Mouse (Mus musculus): Measurements from ENCODE around the gene Fyn. TPM values are rescaled to one million over a fixed set of nuclear protein-coding genes. Genes with fewer than 3 reads are reported as not detected.
A peak's percentile ranks its signal among the peaks of the same experiment; 100 is the strongest.

Gene Fyn
- polyA plus RNA-seq, 1 experiment = 29.2 TPM

- WGBS = 87% methylated on average over 11 of the region's 11 CpGs
- peaks cover 6% of the 10 kb centered on the region; the same call in 1 of the 2 replicates for H3K4me1 ChIP-seq (ENCODE audit: control insufficient read depth, insufficient read depth, low read length)
- no peak for DNase-seq
- TF ChIP-seq CTCF (IDR thresholded peaks at IDR 0.05; ENCODE audit: insufficient read depth, low read length) (no peak), POLR2A (IDR thresholded peaks at IDR 0.05; ENCODE audit: borderline replicate concordance, extremely low read depth, low read depth, low read length) (no peak)
- H3K4me3 ChIP-seq (replicated peaks; ENCODE audit: extremely low read depth, low read depth, low read length) = no peak overlapping the region
Observed at GRCm38 (mm10) chr10:39457281-39457680, 88.6 kb downstream of the Fyn start.

- H3K4me3 ChIP-seq (replicated peaks; ENCODE audit: extremely low read depth, low read depth, low read length) = no peak overlapping the region
- no peak for DNase-seq
- TF ChIP-seq CTCF (IDR thresholded peaks at IDR 0.05; ENCODE audit: insufficient read depth, low read length) (no peak), POLR2A (IDR thresholded peaks at IDR 0.05; ENCODE audit: borderline replicate concordance, extremely low read depth, low read depth, low read length) (no peak)
- WGBS = 68% methylated on average over 13 of the region's 13 CpGs
- peaks cover 9% of the 10 kb centered on the region for H3K4me1 ChIP-seq (ENCODE audit: control insufficient read depth, insufficient read depth, low read length)
Observed at GRCm38 (mm10) chr10:39458766-39459699, 90.4 kb downstream of the Fyn start.

GRCm38 (mm10) chr10:39460621-39461020 is 92.0 kb downstream of the Fyn start:
- H3K4me1 ChIP-seq (ENCODE audit: control insufficient read depth, insufficient read depth, low read length) = peaks cover 9% of the 10 kb centered on the region
- H3K4me3 ChIP-seq (replicated peaks; ENCODE audit: extremely low read depth, low read depth, low read length) = no peak overlapping the region
- DNase-seq = no peak
- 42% methylated on average over 2 of the region's 2 CpGs for WGBS
- TF ChIP-seq CTCF (IDR thresholded peaks at IDR 0.05; ENCODE audit: insufficient read depth, low read length) (no peak), POLR2A (IDR thresholded peaks at IDR 0.05; ENCODE audit: borderline replicate concordance, extremely low read depth, low read depth, low read length) (no peak)

DNA sequence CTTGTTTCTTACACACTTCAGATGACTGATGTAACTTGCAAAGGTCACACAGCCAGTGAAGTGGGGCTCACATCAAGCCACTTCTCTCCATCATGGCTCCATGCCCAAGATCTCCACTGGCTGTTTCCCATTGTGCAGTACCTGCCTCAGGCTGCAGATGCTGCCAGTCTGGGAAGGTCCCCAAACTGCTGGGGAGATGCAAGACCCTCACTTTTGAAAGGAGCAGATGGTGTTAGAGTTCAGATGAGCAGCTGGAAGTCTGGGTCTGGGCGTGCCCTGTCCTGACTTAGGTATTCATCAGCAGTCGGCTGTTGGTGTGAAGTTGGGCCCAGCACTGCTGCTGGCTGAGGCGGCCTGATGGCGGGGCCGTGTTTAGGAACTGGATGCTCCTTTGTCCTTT is 93.3 kb downstream of the Fyn start:
- no peak for DNase-seq
- WGBS = 76% methylated on average over 5 of the region's 5 CpGs
- H3K4me1 ChIP-seq (ENCODE audit: control insufficient read depth, insufficient read depth, low read length) = peaks cover 9% of the 10 kb centered on the region
- no peak overlapping the region for H3K4me3 ChIP-seq (replicated peaks; ENCODE audit: extremely low read depth, low read depth, low read length)
- TF ChIP-seq POLR2A (IDR thresholded peaks at IDR 0.05; ENCODE audit: borderline replicate concordance, extremely low read depth, low read depth, low read length) (no peak), CTCF (IDR thresholded peaks at IDR 0.05; ENCODE audit: insufficient read depth, low read length) (no peak)

GRCm38 (mm10) chr10:39462711-39463110 is 94.1 kb downstream of the Fyn start:
- Histone ChIP-seq H3K4me3 (replicated peaks; ENCODE audit: extremely low read depth, low read depth, low read length) (no peak overlapping the region), H3K4me1 (ENCODE audit: control insufficient read depth, insufficient read depth, low read length) (peaks cover 9% of the 10 kb centered on the region)
- no peak for DNase-seq
- no peak for TF ChIP-seq POLR2A (IDR thresholded peaks at IDR 0.05; ENCODE audit: borderline replicate concordance, extremely low read depth, low read depth, low read length)
- peak; percentile 35; the same call in 1 of the 2 replicates for TF ChIP-seq CTCF (IDR thresholded peaks at IDR 0.05; ENCODE audit: insufficient read depth, low read length)
- WGBS = 50% methylated on average over 8 of the region's 8 CpGs

DNA sequence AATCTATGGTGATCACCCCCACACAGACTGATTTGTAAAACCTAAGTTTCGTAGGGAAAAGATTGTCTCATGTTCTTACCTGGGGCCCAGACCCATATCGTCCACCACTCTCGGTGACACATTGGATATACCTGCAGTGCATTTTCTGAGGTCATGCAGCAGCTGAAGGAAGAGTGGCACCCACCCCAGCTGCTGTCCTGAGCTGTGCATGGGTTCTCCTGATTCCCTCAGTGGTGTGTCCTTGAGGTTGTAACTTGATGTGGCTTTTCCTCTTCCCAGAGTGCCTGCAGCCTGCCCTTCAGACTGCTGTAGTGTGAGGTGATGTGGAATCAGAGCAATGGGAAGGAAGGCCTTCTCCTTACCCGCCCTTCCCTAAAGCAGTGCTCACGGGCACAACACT is 95.7 kb downstream of the Fyn start:
- 86% methylated on average over 5 of the region's 5 CpGs for WGBS
- no peak for DNase-seq
- no peak for TF ChIP-seq CTCF (IDR thresholded peaks at IDR 0.05; ENCODE audit: insufficient read depth, low read length)
- TF ChIP-seq POLR2A (IDR thresholded peaks at IDR 0.05; ENCODE audit: borderline replicate concordance, extremely low read depth, low read depth, low read length) = no peak
- Histone ChIP-seq H3K4me3 (replicated peaks; ENCODE audit: extremely low read depth, low read depth, low read length) (no peak overlapping the region), H3K4me1 (ENCODE audit: control insufficient read depth, insufficient read depth, low read length) (peaks cover 7% of the 10 kb centered on the region)

DNA sequence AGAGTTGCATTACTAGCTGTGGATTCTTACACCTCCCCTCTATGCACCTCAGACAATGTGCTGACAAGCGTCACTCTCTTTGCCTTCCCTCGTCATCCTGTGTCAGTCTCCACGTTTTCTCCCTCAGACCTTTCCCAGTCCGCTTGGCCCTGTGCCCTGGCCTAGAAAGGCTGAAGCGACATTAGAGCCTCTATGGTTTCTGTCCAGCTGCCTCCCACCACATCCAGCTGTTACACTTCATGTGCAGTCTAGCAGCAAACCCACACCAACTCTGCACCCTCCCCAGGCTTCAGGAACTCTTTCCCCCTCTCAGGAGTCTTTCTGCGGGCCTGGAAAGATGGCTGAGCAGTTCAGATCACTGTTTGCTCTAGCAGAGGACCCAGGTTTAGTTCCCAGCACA is 98.7 kb downstream of the Fyn start:
- H3K4me3 ChIP-seq (replicated peaks; ENCODE audit: extremely low read depth, low read depth, low read length) = no peak overlapping the region
- TF ChIP-seq POLR2A (IDR thresholded peaks at IDR 0.05; ENCODE audit: borderline replicate concordance, extremely low read depth, low read depth, low read length) = no peak
- TF ChIP-seq CTCF (IDR thresholded peaks at IDR 0.05; ENCODE audit: insufficient read depth, low read length) = no peak
- DNase-seq = no peak
- WGBS = 64% methylated on average over 6 of the region's 6 CpGs
- H3K4me1 ChIP-seq (ENCODE audit: control insufficient read depth, insufficient read depth, low read length) = peaks cover 10% of the 10 kb centered on the region

DNA sequence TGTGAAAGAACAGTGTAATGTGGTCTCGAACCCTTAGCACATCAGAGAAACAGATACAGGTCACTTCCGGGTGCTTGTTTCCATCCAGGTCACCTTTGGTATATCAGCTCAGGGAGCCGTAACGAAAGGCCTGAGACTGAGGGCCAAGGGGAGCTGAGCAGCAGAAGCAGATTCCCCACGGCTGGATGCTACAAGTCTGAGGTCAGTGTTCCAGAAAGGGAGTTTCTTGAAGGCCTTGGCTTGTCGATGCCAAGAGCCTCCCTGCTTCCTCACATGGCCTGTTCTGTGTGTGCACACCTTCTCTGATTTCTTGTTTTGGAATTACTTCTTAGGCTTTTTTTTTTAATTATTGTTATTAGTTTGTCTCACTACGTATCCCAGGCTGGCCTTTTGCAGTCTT is 99.2 kb downstream of the Fyn start:
- no peak for DNase-seq
- Histone ChIP-seq H3K4me3 (replicated peaks; ENCODE audit: extremely low read depth, low read depth, low read length) (no peak overlapping the region), H3K4me1 (ENCODE audit: control insufficient read depth, insufficient read depth, low read length) (peaks cover 8% of the 10 kb centered on the region; the same call in 1 of the 2 replicates)
- WGBS = 78% methylated on average over 7 of the region's 7 CpGs
- no peak for TF ChIP-seq POLR2A (IDR thresholded peaks at IDR 0.05; ENCODE audit: borderline replicate concordance, extremely low read depth, low read depth, low read length)
- no peak for TF ChIP-seq CTCF (IDR thresholded peaks at IDR 0.05; ENCODE audit: insufficient read depth, low read length)

DNA sequence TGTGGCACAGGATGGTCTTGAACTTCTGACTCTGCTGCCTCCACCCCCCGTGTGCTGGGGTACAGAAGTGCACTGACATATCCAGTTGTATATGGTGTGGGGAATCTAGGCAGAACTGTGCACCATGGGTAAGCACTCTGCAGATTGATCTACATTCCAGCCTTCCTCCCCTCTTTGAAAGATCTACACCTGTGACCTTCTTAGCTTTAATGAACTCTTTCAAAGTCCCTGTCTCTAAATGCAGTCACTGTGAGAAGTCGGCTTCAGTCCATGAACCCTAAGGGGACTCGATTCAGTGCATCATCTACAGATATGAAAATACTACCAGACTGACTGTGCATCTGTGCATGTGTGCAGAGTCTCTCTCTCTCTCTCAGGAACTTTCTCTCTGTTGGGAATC is 99.9 kb downstream of the Fyn start:
- Histone ChIP-seq H3K4me1 (ENCODE audit: control insufficient read depth, insufficient read depth, low read length) (peaks cover 8% of the 10 kb centered on the region; the same call in 1 of the 2 replicates), H3K4me3 (replicated peaks; ENCODE audit: extremely low read depth, low read depth, low read length) (no peak overlapping the region)
- TF ChIP-seq POLR2A (IDR thresholded peaks at IDR 0.05; ENCODE audit: borderline replicate concordance, extremely low read depth, low read depth, low read length) (no peak), CTCF (IDR thresholded peaks at IDR 0.05; ENCODE audit: insufficient read depth, low read length) (no peak)
- DNase-seq = no peak
- WGBS = 88% methylated on average over 3 of the region's 3 CpGs

GRCm38 (mm10) chr10:39469341-39469740 is 100.7 kb downstream of the Fyn start:
- no peak for DNase-seq
- Histone ChIP-seq H3K4me1 (ENCODE audit: control insufficient read depth, insufficient read depth, low read length) (peaks cover 8% of the 10 kb centered on the region; the same call in 1 of the 2 replicates), H3K4me3 (replicated peaks; ENCODE audit: extremely low read depth, low read depth, low read length) (no peak overlapping the region)
- TF ChIP-seq CTCF (IDR thresholded peaks at IDR 0.05; ENCODE audit: insufficient read depth, low read length) = no peak
- TF ChIP-seq POLR2A (IDR thresholded peaks at IDR 0.05; ENCODE audit: borderline replicate concordance, extremely low read depth, low read depth, low read length) = no peak
- 57% methylated on average over 7 of the region's 7 CpGs for WGBS

Measured in lung, adult 2 months (tissue).